Mouse (Mus musculus) urinary bladder, postnatal 10 days (tissue): ENCODE measurements at regions not wholly inside any gene's neighbourhood (a gene's known extent, or its start where the extent isn't known, plus 50 kb on each side); places are given as distances from the start of the nearest gene placed in this dataset.

ENCODE experiments used
- DNase-seq: peaks from one replicate; pipeline ENCODE4 v3.0.0; 2022; ENCODE audit warnings: low spot score

DNA sequence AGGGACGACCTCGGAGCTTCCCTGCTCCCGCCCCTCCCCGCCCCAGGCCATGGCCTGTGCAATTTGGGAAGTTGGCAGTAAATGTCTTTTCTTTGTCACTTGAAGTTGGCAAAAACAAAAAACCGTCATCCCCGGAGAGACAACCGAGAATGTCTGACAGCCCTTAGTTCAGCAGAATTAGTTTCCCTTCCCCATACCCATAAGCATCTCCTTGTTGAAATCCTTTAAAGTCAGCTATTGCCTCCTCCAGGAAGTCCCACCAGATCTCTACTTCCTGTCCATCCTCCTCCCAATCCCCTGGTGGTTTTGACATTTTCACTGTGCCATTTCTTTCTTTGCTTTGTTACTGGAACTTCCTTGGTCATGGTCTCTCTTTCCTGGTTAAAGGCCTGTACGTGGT is 54.8 kb downstream of the Foxb1 start:
- no peak for DNase-seq

- no peak for DNase-seq
Measured at GRCm38 (mm10) chr9:69705071-69705470, 55.7 kb downstream of the Foxb1 start.

- DNase-seq: no peak
Measured at GRCm38 (mm10) chr9:69703731-69704130, 57.0 kb downstream of the Foxb1 start.

GRCm38 (mm10) chr9:69702156-69702928 is 58.4 kb downstream of the Foxb1 start:
- no peak for DNase-seq

DNA sequence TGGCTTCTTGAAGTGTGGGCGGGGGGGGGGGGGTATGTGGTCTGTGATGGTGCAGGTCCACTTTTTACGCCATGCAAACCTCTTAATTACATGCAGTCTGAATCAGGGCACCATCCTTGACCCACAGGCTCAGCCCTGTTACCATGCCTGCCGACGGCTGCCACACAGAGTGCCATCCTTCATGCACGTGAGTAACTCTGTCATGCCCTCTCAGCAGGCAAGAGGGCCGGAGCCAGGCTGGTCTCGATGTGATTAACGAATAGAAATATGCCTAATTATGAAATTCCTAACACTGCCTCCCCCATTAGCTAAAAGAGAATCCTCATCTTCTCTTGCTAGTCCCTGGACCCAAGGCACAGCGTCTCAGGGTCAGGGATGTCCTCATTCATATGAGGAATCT is 60.0 kb downstream of the Foxb1 start:
- DNase-seq: no peak

- DNase-seq: no peak
Measured at GRCm38 (mm10) chr9:69691756-69692155, 69.0 kb downstream of the Foxb1 start.

DNA sequence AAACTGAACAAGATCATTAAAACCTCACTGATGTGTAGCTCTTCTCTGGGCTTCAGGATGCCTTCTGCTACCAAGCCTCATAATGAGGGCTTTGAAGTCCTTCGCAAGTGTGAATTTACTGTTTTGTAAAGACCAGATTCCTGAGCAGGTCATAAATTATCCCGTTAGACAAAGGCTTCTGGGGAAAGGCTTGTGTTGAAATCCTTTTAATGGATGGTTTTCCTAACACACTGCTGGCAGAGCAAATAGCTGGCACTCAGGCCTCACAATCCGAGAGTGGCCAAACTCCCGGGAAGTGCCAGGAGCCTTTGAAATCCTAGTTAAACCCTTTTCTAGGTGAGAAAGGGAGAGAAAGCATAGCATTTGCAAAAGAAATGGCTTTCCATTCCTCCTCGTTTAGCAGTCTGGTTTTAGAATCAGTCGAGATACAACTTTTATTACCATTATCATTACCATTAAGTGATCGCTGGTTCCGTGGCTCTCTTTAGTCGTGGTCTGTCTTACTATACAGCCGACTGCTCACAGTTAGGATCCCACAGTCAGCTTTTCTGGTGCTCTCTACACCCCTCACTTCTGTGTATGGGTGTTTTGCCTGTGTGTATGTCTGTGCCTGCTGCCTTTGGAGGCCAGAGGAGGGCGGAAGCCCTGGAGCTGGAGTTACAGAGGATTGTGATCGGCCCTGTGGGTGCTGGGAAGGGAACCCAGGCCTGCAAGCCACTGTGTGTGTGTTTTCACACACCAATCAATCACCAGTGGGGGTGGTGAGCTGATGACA is 73.2 kb downstream of the Foxb1 start:
- no peak for DNase-seq

DNA sequence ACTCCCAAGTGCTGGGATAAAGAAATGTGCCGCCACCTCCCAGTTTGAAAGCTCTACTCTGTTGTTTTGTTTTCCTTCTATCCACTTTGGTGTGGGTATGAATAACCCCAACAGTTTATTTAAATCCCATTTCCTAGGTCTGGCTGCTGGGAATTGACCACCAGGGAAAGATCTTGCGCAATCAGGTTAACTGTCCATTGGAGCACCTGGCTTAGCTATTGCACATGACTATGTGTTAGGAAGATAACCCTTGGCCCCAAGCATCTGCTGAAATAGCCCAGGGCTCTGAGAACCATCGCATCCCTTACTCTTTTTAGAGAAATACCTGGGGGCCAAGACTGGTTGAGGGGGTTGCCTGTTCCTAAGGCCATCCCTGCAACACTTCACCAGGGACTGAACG is 74.0 kb downstream of the Foxb1 start:
- DNase-seq: no peak

DNA sequence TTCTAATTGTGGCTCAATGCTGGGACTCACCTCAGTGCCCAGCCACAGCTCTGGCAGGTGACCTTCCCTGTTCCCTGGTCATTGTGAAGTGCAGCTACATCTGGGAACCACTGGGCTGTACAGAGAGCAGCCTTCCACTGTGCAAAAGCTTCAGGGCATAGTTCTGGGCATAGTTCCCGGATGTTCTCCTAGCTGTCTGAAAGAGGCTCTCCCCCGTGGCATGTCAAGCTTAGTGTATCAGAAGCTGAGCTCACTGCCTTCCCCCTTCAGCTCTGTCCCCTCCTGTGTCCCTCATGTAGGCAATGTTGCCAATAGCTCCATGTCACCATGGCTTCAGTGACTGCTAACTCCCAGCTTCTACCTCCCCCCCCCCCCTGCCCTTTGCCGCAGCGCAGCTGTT is 75.1 kb downstream of the Foxb1 start:
- DNase-seq: no peak

GRCm38 (mm10) chr9:69681372-69682213 is 79.1 kb downstream of the Foxb1 start:
- DNase-seq: no peak

DNA sequence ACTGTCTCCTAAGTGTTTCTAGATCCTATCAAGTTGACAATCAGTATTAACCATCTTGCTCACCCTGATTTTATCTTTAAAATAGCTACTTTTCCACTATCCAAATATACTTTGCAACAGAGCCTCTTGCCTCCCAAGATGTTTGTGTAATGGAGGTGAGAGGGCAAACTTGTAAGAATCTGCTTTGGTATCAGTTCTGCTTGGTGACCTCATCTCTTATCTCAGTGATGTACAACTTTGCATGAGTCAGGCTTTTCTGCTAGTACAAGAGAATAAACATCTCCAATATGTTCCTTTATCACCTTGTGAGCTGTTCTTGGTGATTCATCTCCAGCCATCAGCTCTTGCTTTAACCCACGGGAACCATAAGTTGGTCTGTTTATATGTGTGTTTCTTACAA is 82.1 kb downstream of the Foxb1 start:
- DNase-seq: no peak

- DNase-seq: no peak
Measured at GRCm38 (mm10) chr9:69673463-69674105, 87.2 kb downstream of the Foxb1 start.

DNA sequence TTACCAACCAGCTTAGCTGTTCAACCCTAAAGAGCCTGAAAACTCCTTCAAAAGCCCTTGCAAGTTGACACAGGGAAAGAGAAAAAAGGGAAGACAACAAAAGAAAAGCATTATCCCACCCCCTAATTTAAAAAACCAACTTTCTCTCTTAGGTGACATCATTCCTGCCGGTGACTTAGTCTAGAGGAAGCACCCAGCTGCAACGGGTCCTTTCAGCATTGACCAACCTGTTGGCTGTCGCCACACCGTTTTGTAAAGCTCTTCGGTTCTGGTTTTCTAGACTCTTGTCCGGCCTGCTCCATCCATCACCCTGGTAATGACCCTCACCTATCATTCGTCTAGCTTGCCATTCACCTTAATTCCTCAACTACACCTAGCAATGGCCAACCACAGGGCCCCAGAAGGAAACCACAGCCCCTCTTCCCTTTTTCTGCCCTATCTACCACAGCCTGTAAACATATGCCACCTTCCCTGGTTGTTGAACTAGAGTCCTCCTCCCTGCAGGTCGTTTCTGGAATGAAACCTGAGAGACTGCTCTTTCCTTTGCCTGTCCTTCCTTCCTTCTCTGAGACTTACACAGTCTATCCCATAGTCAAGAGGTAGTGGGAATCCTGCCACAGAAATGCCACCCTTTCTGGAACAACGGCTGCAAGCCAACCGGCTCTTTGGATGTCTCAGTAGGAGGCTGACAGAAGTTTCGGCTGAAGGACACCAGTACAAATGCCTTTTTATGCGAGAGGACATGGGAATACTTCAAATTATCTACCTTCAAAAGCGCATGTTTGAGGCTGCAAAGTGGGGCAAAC is 87.9 kb downstream of the Foxb1 start:
- DNase-seq: no peak

- DNase-seq: no peak
Measured at GRCm38 (mm10) chr9:69671199-69671598, 89.5 kb downstream of the Foxb1 start.

GRCm38 (mm10) chr9:69670551-69671044 is 90.1 kb downstream of the Foxb1 start:
- no peak for DNase-seq

GRCm38 (mm10) chr9:69669611-69670550 is 90.9 kb downstream of the Foxb1 start:
- DNase-seq: no peak

DNA sequence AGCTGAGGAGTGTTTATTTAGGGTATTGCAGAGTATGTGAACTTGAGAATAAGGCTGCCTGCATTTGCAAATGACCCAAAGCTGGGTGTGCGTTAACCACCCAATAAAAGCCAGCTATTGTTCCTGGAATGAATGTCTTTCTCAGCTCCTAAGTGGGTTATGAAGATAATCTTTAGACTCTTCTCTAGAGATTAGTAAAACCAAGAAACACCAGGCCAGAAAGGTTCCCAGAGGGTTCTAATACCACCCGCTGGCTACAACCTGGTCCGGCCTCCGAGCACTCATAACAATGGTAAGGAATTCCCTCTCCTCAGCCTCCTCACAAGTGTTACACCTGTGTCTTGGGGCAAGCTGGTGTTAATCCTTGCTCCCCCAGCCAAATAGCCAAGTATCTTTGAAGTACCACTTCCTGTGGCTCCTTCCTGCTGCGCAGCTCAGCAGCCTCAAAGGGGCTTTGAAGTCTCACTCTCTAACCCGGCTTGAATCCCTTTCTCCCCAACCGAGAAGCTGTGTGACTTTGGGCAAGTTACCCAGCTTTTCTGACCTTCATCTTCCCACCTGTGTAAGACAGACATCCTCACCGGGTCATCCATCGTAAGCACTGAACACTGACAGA is 92.2 kb downstream of the Foxb1 start:
- DNase-seq: no peak

DNA sequence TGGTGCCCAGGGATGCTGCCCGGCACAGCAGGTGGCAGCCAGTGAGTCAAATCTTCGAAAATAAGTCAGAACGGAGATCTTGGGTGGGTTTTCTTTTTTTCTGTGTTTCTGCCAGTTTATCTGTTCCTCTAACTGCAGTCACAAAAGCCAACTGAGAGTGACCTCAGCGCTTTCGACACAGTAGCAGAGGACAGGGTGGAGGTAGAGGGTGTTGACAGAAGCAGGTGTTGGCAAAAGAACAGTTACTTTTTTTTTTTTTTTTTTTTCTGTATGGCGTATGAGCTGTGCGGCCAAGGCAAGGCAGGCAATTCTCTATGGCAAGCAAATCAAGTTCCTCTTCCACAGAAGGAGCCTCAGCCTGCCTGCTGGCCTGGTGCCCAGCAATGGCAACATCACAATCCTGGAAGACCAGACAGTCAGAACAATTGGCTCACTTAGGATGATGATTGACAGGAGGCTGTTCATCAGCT is 93.6 kb downstream of the Foxb1 start:
- DNase-seq: no peak

GRCm38 (mm10) chr9:69664201-69664600 is 96.5 kb downstream of the Foxb1 start:
- DNase-seq: no peak
